Mouse (Mus musculus): ENCODE data around the gene Fah. TPM values are rescaled to one million over a fixed set of nuclear protein-coding genes. Genes with fewer than 3 reads are reported as not detected.

The Fah gene
- polyA plus RNA-seq, 1 experiment, result 47.0 TPM

DNA sequence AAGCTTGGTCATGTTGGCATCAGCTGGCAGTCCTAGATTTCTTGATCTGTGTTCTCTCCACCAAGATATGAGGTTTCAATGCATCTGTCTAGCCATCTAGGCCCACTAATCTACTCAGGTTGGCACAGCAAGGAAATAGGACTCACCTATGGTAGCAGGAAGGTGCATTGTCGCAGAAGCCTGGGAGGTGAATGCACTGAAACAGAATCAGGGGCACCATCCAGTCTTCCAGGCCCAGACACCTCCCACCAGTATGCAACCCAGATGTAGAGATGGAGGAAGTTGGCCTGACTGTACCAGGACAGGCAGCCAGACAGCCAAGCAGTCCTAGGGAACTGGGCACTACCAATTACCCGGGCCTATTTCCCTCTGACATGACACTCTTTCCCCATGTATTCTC, 5.9 kb downstream of the Fah start:
- Histone ChIP-seq H3K27ac (ENCODE audit: insufficient read depth, low read length) (no peak overlapping the region), H3K4me3 (ENCODE audit: insufficient read depth, low read length) (no peak overlapping the region), H3K4me1 (ENCODE audit: control insufficient read depth, insufficient read depth, low read length) (peaks cover 2% of the 10 kb centered on the region; the same call in 1 of the 2 replicates)
- TF ChIP-seq POLR2A (IDR thresholded peaks at IDR 0.05; ENCODE audit: extremely low read depth, insufficient read depth, low read length), result no peak
- no peak for TF ChIP-seq CTCF (IDR thresholded peaks at IDR 0.05; ENCODE audit: extremely low read depth, insufficient read depth, low read length)

DNA sequence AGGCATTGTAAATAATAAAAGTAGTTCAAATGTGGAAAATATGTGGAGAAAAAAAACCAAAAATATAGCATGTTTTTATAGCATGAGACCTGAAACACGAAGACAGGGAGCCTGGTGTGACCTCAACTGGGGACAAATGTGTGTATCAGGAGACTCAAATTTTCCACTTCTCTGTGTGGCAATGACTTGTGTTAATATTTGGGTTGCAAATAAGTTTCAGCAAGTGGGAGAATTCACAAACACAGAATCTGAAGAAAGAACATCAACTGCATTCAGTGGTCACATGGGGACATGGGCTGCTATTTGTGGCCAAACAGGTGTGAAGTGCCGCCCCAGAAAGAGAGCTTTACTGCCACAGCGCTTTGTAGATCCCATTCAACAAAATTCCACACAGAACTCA, 9.9 kb downstream of the Fah start:
- no peak for TF ChIP-seq CTCF (IDR thresholded peaks at IDR 0.05; ENCODE audit: extremely low read depth, insufficient read depth, low read length)
- no peak for TF ChIP-seq POLR2A (IDR thresholded peaks at IDR 0.05; ENCODE audit: extremely low read depth, insufficient read depth, low read length)
- H3K4me3 ChIP-seq (ENCODE audit: insufficient read depth, low read length), result no peak overlapping the region
- no peak overlapping the region for H3K27ac ChIP-seq (ENCODE audit: insufficient read depth, low read length)
- H3K4me1 ChIP-seq (ENCODE audit: control insufficient read depth, insufficient read depth, low read length), result no peaks in the 10 kb centered on the region

DNA sequence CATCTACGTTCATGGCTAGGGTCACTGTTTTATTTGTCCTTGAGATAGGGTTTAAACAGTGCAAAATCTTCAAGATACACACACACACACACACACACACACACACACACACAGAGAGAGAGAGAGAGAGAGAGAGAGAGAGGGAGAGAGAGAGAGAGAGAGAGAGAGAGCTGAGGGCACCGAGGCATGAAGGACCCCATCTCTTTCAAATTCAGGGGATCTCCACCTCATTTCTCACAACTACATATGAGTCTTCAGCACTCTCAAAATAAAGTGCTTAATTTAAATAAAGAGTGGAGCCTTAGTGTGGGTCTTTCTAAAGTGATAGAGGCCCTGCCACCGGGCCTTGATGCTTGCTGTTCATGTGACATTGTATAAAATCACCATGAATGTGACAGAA, 10.5 kb downstream of the Fah start:
- H3K27ac ChIP-seq (ENCODE audit: insufficient read depth, low read length), result no peak overlapping the region
- no peak overlapping the region for H3K4me3 ChIP-seq (ENCODE audit: insufficient read depth, low read length)
- no peak for TF ChIP-seq POLR2A (IDR thresholded peaks at IDR 0.05; ENCODE audit: extremely low read depth, insufficient read depth, low read length)
- TF ChIP-seq CTCF (IDR thresholded peaks at IDR 0.05; ENCODE audit: extremely low read depth, insufficient read depth, low read length), result no peak
- no peaks in the 10 kb centered on the region for H3K4me1 ChIP-seq (ENCODE audit: control insufficient read depth, insufficient read depth, low read length)

DNA sequence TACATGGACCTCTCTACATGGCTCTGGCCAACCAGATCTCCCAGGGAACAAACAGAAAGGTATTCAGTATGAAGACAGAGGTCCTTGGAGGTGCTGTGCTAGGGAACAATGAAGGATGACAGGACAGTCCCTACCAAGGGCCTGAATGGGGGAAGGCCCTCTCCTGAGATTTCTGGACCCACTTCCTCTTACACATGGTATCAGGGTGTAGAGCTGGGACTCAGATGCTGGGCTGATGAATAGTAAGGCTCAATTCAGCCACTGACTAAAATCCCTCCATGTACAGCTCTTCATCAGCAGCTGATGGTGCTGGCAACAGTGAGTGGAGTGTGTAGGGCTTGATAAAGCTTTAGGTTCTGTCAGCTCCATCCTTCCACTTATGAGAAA, 11.6 kb downstream of the Fah start:
- H3K4me1 ChIP-seq (ENCODE audit: control insufficient read depth, insufficient read depth, low read length), result no peaks in the 10 kb centered on the region
- H3K27ac ChIP-seq (ENCODE audit: insufficient read depth, low read length), result no peak overlapping the region
- TF ChIP-seq POLR2A (IDR thresholded peaks at IDR 0.05; ENCODE audit: extremely low read depth, insufficient read depth, low read length) (no peak), CTCF (IDR thresholded peaks at IDR 0.05; ENCODE audit: extremely low read depth, insufficient read depth, low read length) (no peak)
- no peak overlapping the region for H3K4me3 ChIP-seq (ENCODE audit: insufficient read depth, low read length)

DNA sequence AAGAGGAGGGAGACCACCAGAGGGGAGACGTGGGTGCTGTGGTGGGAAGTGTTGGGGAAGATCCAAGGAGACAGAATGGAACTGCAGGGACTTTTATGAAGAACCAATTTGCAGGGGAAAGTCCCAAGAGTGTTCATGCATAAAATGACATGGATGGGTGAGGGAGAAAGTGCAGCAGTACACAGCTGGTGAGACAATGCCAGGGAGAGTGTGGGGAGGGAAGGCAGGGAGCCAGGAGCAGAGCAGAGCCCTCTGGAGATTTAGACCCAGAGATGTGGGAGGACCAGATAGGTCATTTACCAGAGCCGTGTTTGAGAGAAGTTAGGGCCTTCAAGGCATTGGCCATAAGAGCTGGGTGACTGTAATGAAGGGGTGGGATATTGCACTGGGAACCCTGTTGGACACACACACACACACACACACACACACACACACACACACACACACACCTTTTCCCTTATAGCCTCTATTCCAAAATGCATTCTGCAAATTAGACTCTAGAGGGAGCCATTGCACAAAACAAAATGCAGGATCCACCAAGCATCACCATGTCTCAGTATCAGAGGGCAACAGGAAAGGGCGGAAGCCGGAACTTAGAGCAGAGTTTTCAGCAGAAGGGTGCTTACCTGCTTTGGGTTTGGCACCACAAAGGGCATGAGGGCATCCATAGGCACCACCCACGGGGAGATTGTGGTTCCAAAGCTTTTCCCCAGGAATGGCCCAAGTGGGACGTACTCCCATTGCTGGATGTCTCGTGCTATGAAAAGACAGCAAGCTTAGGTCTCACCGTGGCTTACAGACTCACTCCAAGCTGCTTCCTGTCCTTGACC, 12.2 kb downstream of the Fah start:
- H3K4me1 ChIP-seq (ENCODE audit: control insufficient read depth, insufficient read depth, low read length), result no peaks in the 10 kb centered on the region
- no peak overlapping the region for H3K27ac ChIP-seq (ENCODE audit: insufficient read depth, low read length)
- no peak overlapping the region for H3K4me3 ChIP-seq (ENCODE audit: insufficient read depth, low read length)
- TF ChIP-seq POLR2A (IDR thresholded peaks at IDR 0.05; ENCODE audit: extremely low read depth, insufficient read depth, low read length) (no peak), CTCF (IDR thresholded peaks at IDR 0.05; ENCODE audit: extremely low read depth, insufficient read depth, low read length) (peak; percentile 54)

DNA sequence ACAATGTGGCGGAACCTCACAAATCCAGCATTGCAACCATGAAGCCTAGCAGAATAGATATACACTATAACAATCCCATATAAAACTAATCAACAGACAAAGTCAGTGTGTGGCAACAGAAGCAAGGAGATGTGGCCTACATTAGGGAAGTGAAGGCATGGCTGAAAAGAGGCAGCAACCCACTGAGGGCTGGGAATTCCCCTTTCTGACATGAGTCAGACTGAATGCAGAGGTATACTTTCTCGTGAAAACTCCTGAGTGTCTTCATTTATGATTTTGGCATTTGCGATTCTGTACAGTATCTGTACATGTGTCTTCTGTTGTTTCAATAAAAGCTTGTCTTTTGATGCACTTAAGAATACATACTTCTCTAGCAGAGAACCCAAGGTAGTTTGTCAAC, 15.2 kb downstream of the Fah start:
- Histone ChIP-seq H3K4me1 (ENCODE audit: control insufficient read depth, insufficient read depth, low read length) (no peaks in the 10 kb centered on the region), H3K4me3 (ENCODE audit: insufficient read depth, low read length) (no peak overlapping the region), H3K27ac (ENCODE audit: insufficient read depth, low read length) (no peak overlapping the region)
- no peak for TF ChIP-seq CTCF (IDR thresholded peaks at IDR 0.05; ENCODE audit: extremely low read depth, insufficient read depth, low read length)
- no peak for TF ChIP-seq POLR2A (IDR thresholded peaks at IDR 0.05; ENCODE audit: extremely low read depth, insufficient read depth, low read length)

DNA sequence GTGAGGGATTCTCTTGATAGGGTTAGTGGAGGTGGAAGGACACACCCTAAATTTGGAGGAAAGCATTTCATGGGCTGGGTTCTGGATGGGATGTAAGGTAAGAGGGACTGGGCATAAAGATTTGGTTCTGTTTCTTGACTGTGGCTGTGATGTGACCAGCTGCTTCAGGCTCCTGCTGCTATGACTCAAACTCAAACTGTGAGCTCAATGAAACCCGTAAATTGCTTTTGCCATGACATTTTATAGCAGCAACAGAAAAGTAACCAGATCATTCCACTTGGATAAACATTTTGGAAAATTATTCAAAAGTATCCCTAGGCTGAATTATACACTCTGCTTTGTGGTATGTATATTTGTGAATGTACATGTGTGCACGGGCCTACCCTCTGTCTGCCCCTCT, 15.9 kb downstream of the Fah start:
- no peaks in the 10 kb centered on the region for H3K4me1 ChIP-seq (ENCODE audit: control insufficient read depth, insufficient read depth, low read length)
- H3K4me3 ChIP-seq (ENCODE audit: insufficient read depth, low read length), result no peak overlapping the region
- no peak for TF ChIP-seq CTCF (IDR thresholded peaks at IDR 0.05; ENCODE audit: extremely low read depth, insufficient read depth, low read length)
- no peak for TF ChIP-seq POLR2A (IDR thresholded peaks at IDR 0.05; ENCODE audit: extremely low read depth, insufficient read depth, low read length)
- H3K27ac ChIP-seq (ENCODE audit: insufficient read depth, low read length), result no peak overlapping the region

DNA sequence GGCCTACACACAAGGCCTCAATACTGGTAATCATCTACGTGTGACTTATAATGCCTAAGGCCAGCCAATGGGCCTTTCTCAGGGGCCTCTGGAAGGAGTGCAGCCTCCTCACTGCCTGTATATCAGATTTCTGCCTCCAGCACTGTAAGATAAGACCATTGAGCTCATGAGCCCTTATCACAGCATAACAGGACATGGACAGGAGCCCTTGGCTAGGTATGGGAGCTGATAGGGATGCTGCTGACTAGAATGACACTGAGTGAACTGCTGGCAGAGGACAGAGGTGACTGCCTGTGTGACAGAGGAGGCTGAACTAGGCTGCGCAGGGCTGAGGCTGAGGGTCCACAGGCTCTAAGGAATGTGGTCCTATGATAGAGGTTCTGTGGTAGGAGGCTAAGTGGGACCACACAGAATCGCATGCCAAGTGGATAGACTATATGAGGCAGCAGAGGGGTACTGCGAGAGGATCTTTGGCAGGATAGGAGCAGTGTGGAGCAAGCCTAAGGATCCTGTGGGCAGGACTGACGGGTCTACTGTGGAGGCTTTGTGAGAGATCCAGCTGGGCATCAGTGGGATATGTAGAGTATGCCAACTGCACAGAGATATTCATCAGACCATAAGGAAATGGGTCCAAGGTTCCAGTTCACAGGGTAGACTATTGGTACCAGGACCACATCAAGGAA, 19.3 kb downstream of the Fah start:
- no peak overlapping the region for H3K27ac ChIP-seq (ENCODE audit: insufficient read depth, low read length)
- TF ChIP-seq CTCF (IDR thresholded peaks at IDR 0.05; ENCODE audit: extremely low read depth, insufficient read depth, low read length) (no peak), POLR2A (IDR thresholded peaks at IDR 0.05; ENCODE audit: extremely low read depth, insufficient read depth, low read length) (no peak)
- H3K4me1 ChIP-seq (ENCODE audit: control insufficient read depth, insufficient read depth, low read length), result no peaks in the 10 kb centered on the region
- H3K4me3 ChIP-seq (ENCODE audit: insufficient read depth, low read length), result no peak overlapping the region

DNA sequence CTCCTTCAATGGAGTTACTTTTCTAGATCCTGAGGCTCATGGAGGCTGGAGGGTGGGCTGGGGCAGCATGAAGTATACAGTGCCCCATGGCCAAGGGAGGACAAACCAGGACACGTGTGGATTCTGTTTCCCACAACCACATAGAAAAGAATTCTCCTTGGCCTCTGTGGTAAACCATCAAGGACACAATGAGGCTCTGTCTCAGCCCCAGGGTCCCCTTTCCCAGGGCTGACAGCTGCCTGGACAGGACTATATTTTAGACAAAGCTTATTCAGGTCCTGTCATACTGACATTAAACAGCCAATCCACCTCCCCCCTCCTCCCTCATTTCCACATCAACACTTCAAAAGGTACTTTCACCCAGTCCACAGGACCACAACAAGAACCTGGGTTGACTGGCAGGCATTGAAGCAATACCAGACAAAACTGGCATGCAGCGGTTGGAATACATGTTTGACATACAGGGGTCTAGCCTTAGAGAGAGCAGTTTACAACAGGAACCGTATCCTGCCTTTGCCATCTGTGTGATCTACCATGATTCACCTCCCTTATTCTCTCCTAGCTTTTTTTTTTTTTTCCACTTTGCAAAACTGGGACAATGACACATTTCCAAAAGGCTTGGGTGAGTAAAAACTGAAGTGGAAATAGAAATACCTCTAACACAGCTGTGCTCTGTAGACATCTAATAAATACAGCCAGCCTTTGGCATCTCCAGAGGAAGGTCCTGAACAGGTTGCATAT, 20.0 kb downstream of the Fah start:
- TF ChIP-seq POLR2A (IDR thresholded peaks at IDR 0.05; ENCODE audit: extremely low read depth, insufficient read depth, low read length), result no peak
- no peak for TF ChIP-seq CTCF (IDR thresholded peaks at IDR 0.05; ENCODE audit: extremely low read depth, insufficient read depth, low read length)
- no peaks in the 10 kb centered on the region for H3K4me1 ChIP-seq (ENCODE audit: control insufficient read depth, insufficient read depth, low read length)
- no peak overlapping the region for H3K4me3 ChIP-seq (ENCODE audit: insufficient read depth, low read length)
- no peak overlapping the region for H3K27ac ChIP-seq (ENCODE audit: insufficient read depth, low read length)

Measured in cortical plate, adult 2 months (tissue).